Mouse (Mus musculus) liver, embryonic 13.5 days (tissue): Measurements from ENCODE around the gene Nudt21. TPM values are rescaled to one million over a fixed set of nuclear protein-coding genes. Genes with fewer than 3 reads are reported as not detected.
"Not testable (repeated sequence)": the region's sequence is repeated elsewhere in the genome, so short reads cannot be mapped to it uniquely, and the experiment has no call there.

ENCODE experiments used
- ATAC-seq: fragments of 200-750 bp; cut with Nextera tagmentation; 2 replicates; pipeline ENCODE4 v1.8.0; 2017; ENCODE audit warnings: low read depth, mild to moderate bottlenecking, moderate number of reproducible peaks, moderate library complexity
- DNase-seq: peaks from one replicate; pipeline ENCODE4 v3.0.0; 2022
- H3K27ac ChIP-seq: fragments of 300-500 bp; sonication (generic); 2 replicates; pipeline ENCODE4 v1.5.1; 2015; ENCODE audit warnings: moderate library complexity, mild to moderate bottlenecking, inconsistent platforms
- H3K27me3 ChIP-seq: fragments of 300-500 bp; sonication (generic); 2 replicates; pipeline ENCODE4 v1.6.1; 2015; ENCODE audit warnings: mild to moderate bottlenecking, inconsistent platforms
- H3K36me3 ChIP-seq: fragments of 300-500 bp; sonication (generic); 2 replicates; pipeline ENCODE4 v1.6.1; 2015; ENCODE audit warnings: mild to moderate bottlenecking, inconsistent platforms
- H3K4me1 ChIP-seq: fragments of 300-500 bp; sonication (generic); replicated peaks from 2 replicates; pipeline ENCODE4 v1.6.1; 2015; ENCODE audit warnings: inconsistent platforms
- H3K4me2 ChIP-seq: fragments of 300-500 bp; sonication (generic); 2 replicates; pipeline ENCODE4 v1.6.1; 2015; ENCODE audit warnings: inconsistent platforms, mild to moderate bottlenecking, moderate library complexity
- H3K4me3 ChIP-seq: fragments of 300-500 bp; sonication (generic); replicated peaks from 2 replicates; pipeline ENCODE4 v1.5.1; 2015; ENCODE audit warnings: mild to moderate bottlenecking, inconsistent platforms
- H3K9ac ChIP-seq: fragments of 300-500 bp; sonication (generic); 2 replicates; pipeline ENCODE4 v1.6.1; 2015; ENCODE audit warnings: mild to moderate bottlenecking, inconsistent platforms
- H3K9me3 ChIP-seq: fragments of 300-500 bp; sonication (generic); replicated peaks from 2 replicates; pipeline ENCODE4 v1.6.1; 2016; ENCODE audit warnings: inconsistent platforms
- WGBS: fragments of 180-500 bp; shearing (Covaris S2); methylation state at CpG from one replicate; pipeline ENCODE4 v1.1.7; 2015; ENCODE audit not compliant: insufficient replicate concordance; 5-methylcytosine and 5-hydroxymethylcytosine counted together
- polyA plus RNA-seq: library from polyadenylated mRNA; unstranded; fragments of >200 nt; fragmentation: Nextera tagmentation; extraction: Ambion mirVana; gene quantifications from 2 replicates; pipeline ENCODE4 v1.2.1, GENCODE M21; 2015

Gene Nudt21
- polyA plus RNA-seq: 97.3 and 110 TPM in 2 replicates

- ATAC-seq (peak; percentile 96), DNase-seq (peak; percentile 97)
- no peaks in the 10 kb centered on the region for H3K9me3 ChIP-seq
- H3K27ac ChIP-seq: peak within 1 kb of the TSS; percentile 75
- peak within 1 kb of the TSS; percentile 78 for H3K9ac ChIP-seq
- peak within 1 kb of the TSS; percentile 73 for H3K4me3 ChIP-seq
- H3K4me1 ChIP-seq: peaks cover 48% of the 10 kb centered on the region
- H3K4me2 ChIP-seq: peak within 1 kb of the TSS; percentile 78
- H3K36me3 ChIP-seq: 0 out of 2 replicates have a peak, but pooled peaks cover 7% of the 10 kb centered on the region
- no peaks in the 10 kb centered on the region for H3K27me3 ChIP-seq
- WGBS: under 1% methylated on average over 41 of the region's 41 CpGs
Measured at GRCm38 (mm10) chr8:94036944-94037524, at the start of gene Nudt21, which contains the start of gene Ogfod1. Gene Nudt21 (minus strand): TSS chr8:94037031. Gene Ogfod1 (plus strand): TSS chr8:94037198.

DNA sequence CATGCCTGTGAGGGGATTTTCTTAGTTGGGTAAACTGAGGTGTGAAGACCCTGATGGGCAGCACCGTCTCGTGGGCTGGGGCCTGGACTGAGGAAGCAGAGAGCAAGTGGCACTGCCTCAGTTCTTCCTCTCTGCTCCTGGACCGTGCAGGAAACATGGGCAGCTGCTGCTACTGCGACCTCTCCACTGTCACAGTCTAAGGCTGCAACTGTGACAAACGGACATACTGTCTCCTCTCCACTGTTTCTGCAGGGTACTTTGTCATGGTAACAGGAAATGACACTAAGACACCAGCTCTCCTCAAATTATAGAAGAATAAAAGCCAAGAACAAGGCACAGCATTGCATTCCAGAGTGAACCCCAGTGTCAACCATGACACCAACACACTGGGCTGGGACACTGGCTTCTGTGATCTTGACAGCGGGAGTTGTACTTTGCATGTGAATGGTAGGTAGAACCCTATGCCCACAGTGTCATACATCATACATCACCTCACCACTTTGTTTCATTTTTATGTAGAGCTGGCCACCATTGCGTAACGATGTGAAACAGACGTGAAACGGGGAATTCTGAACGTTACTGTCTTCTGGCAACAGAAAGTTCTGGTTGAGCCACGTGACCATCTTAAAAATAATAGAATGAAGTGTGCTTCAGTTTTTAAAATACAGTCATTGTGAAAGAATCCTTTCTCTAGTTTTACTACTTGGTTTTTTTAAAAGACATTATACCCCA lies 39.8 kb upstream of the Nudt21 start:
- DNase-seq: no peak
- Histone ChIP-seq H3K27ac (no peak overlapping the region), H3K4me2 (no peak overlapping the region), H3K4me3 (no peak overlapping the region), H3K36me3 (no peaks in the 10 kb centered on the region), H3K9me3 (no peaks in the 10 kb centered on the region), H3K9ac (no peak overlapping the region), H3K4me1 (no peaks in the 10 kb centered on the region), H3K27me3 (no peaks in the 10 kb centered on the region)
- ATAC-seq: no peak
- 71% methylated on average over 12 of the region's 12 CpGs for WGBS

- DNase-seq (no peak), ATAC-seq (no peak)
- no peaks in the 10 kb centered on the region for H3K9me3 ChIP-seq
- no peak overlapping the region for H3K9ac ChIP-seq
- no peak overlapping the region for H3K27ac ChIP-seq
- no peak overlapping the region for H3K4me2 ChIP-seq
- no peaks in the 10 kb centered on the region for H3K27me3 ChIP-seq
- H3K36me3 ChIP-seq: peaks cover 20% of the 10 kb centered on the region
- H3K4me3 ChIP-seq: no peak overlapping the region
- peaks cover 10% of the 10 kb centered on the region; the same call in 1 of the 2 replicates for H3K4me1 ChIP-seq
- WGBS: 83% methylated on average over 7 of the region's 7 CpGs
Measured at GRCm38 (mm10) chr8:94068793-94069192, 32.0 kb upstream of the Nudt21 start.

DNA sequence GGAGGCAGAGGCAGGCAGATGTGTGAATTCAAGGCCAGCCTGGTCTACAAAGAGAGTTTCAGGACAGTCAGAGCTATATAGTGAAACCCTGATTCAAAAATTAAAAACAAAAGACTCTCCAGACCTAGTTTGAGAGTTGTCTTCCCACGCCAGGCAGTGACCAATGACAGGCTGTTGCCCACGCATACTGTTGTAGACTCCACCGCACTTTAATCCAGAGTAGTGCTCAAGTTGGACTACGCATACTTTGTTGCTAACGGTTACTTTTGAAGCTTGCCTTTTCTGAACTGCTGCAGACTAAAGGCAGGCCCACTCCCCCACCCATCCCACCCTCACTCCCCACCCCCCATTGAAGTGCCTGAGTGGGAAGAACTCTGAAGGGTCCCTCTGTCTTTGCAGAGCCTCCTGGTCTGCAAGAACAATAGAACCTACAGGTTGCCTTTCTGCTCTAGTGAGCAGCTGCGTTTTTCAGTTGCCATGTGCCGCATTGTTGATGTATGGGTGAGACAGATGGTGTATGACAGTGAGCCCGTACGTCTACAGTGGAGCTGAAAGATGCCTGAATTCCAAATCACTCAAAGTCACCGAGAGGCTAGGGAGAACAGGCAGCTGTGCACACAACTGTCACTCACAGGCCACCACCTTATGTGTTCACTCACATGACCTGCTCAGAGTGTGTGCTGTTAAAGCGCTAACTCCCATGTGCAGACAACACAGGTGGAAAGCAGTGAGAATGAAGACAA lies 29.5 kb upstream of the Nudt21 start:
- Histone ChIP-seq H3K36me3 (peaks cover 39% of the 10 kb centered on the region), H3K9me3 (no peaks in the 10 kb centered on the region), H3K4me1 (peaks cover 10% of the 10 kb centered on the region; the same call in 1 of the 2 replicates), H3K4me2 (no peak overlapping the region), H3K9ac (no peak overlapping the region), H3K27ac (no peak overlapping the region), H3K27me3 (no peaks in the 10 kb centered on the region), H3K4me3 (no peak overlapping the region)
- no peak for DNase-seq
- ATAC-seq: no peak
- 86% methylated on average over 11 of the region's 11 CpGs for WGBS

GRCm38 (mm10) chr8:94057157-94057854 lies 20.5 kb upstream of the Nudt21 start:
- 58% methylated on average over 6 of the region's 6 CpGs for WGBS
- Histone ChIP-seq H3K36me3 (peaks cover 45% of the 10 kb centered on the region), H3K27ac (no peak overlapping the region), H3K9me3 (no peaks in the 10 kb centered on the region), H3K9ac (no peak overlapping the region), H3K27me3 (no peaks in the 10 kb centered on the region), H3K4me2 (no peak overlapping the region), H3K4me3 (no peak overlapping the region), H3K4me1 (no peaks in the 10 kb centered on the region)
- DNase-seq: no peak
- ATAC-seq: no peak

DNA sequence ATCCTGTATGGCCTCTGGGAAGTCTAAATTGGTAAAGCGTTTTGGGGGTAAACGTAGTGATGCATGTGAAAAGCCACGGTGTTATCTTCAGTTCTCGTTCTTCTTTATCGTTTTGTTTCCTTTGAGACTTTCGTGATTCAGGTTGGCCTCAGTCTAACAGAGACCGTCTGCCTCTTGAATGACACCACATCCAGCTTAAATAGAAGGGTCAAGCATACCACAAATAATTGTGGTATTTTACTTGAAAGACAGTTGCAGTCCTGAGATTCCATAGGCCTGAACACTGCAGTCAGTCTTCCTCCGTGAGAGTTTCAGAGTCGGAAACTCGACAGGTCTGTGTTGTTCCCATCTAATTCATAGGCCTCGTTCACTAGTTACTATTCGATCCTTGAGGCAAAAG lies 15.9 kb upstream of the Nudt21 start:
- peaks cover 29% of the 10 kb centered on the region for H3K36me3 ChIP-seq
- no peak overlapping the region for H3K4me2 ChIP-seq
- 76% methylated on average over 12 of the region's 12 CpGs for WGBS
- H3K27ac ChIP-seq: no peak overlapping the region
- no peaks in the 10 kb centered on the region for H3K9me3 ChIP-seq
- no peaks in the 10 kb centered on the region for H3K27me3 ChIP-seq
- H3K9ac ChIP-seq: no peak overlapping the region
- H3K4me1 ChIP-seq: no peaks in the 10 kb centered on the region
- H3K4me3 ChIP-seq: no peak overlapping the region
- ATAC-seq (no peak), DNase-seq (no peak)

DNA sequence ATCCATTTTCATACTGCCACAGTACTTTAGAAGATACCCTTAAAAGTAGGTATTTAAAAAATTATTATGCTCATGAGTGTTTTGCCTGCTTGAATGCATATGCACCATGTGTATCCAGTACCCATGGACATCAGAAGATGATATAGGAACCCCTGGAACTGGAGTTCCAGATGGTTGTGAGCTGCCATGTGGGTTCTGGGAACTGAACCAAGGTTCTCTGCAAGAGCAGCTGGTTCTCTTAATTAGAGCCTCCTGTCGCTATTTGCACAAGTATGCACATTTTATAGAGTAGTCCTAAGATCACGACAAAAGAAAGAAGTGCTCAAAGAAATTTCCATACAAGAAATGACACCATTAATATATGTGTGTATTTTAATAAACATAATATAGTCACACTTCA lies 11.0 kb upstream of the Nudt21 start:
- no peak overlapping the region for H3K4me2 ChIP-seq
- WGBS: 86% methylated on average over 2 of the region's 2 CpGs

GRCm38 (mm10) chr8:94037806-94038205 lies 975 bp upstream of the Nudt21 start:
- H3K36me3 ChIP-seq: peaks cover 10% of the 10 kb centered on the region; the same call in 1 of the 2 replicates
- H3K27me3 ChIP-seq: no peaks in the 10 kb centered on the region
- H3K27ac ChIP-seq: peak overlapping the region; percentile 24; the same call in 1 of the 2 replicates
- H3K4me1 ChIP-seq: peaks cover 43% of the 10 kb centered on the region
- H3K9me3 ChIP-seq: no peaks in the 10 kb centered on the region
- ATAC-seq: no peak
- peak overlapping the region; percentile 73 for H3K9ac ChIP-seq
- WGBS: 6% methylated on average over 15 of the region's 15 CpGs
- peak overlapping the region; percentile 78 for H3K4me2 ChIP-seq
- H3K4me3 ChIP-seq: peak overlapping the region; percentile 73
- no peak for DNase-seq

More for the DNA sequence above, 11.0 kb upstream of the Nudt21 start:
- H3K36me3 ChIP-seq: peaks cover 19% of the 10 kb centered on the region
- H3K4me3 ChIP-seq: no peak overlapping the region
- H3K27me3 ChIP-seq: no peaks in the 10 kb centered on the region
- H3K4me1 ChIP-seq: no peaks in the 10 kb centered on the region
- H3K9me3 ChIP-seq: no peaks in the 10 kb centered on the region
- no peak for DNase-seq
- no peak for ATAC-seq
- H3K27ac ChIP-seq: no peak overlapping the region
- H3K9ac ChIP-seq: no peak overlapping the region

DNA sequence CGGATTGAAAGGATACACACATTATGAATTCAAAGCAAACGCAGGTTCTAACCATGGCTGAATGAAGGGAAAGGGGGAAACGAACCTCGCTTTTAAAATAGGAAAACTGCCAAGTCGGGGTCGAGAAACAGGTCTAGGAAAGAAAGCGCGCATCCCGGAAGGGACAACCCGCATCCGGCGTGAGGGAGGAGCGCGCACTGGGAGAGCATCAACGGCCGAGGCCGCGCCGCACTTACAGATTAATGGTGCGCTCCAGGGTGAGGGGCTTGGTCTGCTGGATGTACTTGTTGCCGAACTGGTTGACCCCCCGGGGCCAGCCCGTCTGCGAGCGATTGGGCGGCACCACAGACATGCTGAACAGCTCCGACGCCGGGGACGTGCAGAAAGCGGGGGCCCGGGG lies 290 bp downstream of the Nudt21 start:
- H3K4me1 ChIP-seq: peaks cover 48% of the 10 kb centered on the region
- peak overlapping the region; percentile 75 for H3K27ac ChIP-seq
- not testable (repeated sequence) for H3K9me3 ChIP-seq, H3K27me3 ChIP-seq
- under 1% methylated on average over 29 of the region's 32 CpGs for WGBS
- DNase-seq: peak; percentile 70
- H3K4me3 ChIP-seq: peak overlapping the region; percentile 68
- peaks cover 11% of the 10 kb centered on the region for H3K36me3 ChIP-seq
- peak; percentile 83 for ATAC-seq
- peak overlapping the region; percentile 74 for H3K4me2 ChIP-seq
- peak overlapping the region; percentile 78 for H3K9ac ChIP-seq

- ATAC-seq (no peak), DNase-seq (no peak)
- H3K9me3 ChIP-seq: no peaks in the 10 kb centered on the region
- no peaks in the 10 kb centered on the region for H3K27me3 ChIP-seq
- whole genome bisulfite sequencing: 51% methylated on average over 5 of the region's 5 CpGs
- H3K27ac ChIP-seq: peak overlapping the region; percentile 58; the same call in 1 of the 2 replicates
- H3K4me2 ChIP-seq: peak overlapping the region; percentile 74
- H3K36me3 ChIP-seq: peaks cover 22% of the 10 kb centered on the region
- peak overlapping the region; percentile 78 for H3K9ac ChIP-seq
- peaks cover 48% of the 10 kb centered on the region for H3K4me1 ChIP-seq
- peak overlapping the region; percentile 68 for H3K4me3 ChIP-seq
Measured at GRCm38 (mm10) chr8:94035200-94035599, 1.6 kb downstream of the Nudt21 start.
